Mouse (Mus musculus): ENCODE data around the gene Nynrin.

Gene Nynrin

GRCm38 (mm10) chr14:55853621-55854285 is at the start of gene Nynrin:
Nynrin (plus strand) TSS chr14:55854010.
- DNase-seq (ENCODE audit: extremely low read depth, low read depth), result no peak

- no peak for DNase-seq (ENCODE audit: extremely low read depth, low read depth)
Measured at GRCm38 (mm10) chr14:55814885-55815284, 38.9 kb upstream of the Nynrin start.

GRCm38 (mm10) chr14:55815310-55815751 is 38.5 kb upstream of the Nynrin start:
- DNase-seq (ENCODE audit: extremely low read depth, low read depth), result no peak

GRCm38 (mm10) chr14:55819845-55820405 is 33.9 kb upstream of the Nynrin start:
- no peak for DNase-seq (ENCODE audit: extremely low read depth, low read depth)

GRCm38 (mm10) chr14:55820576-55820975 is 33.2 kb upstream of the Nynrin start:
- no peak for DNase-seq (ENCODE audit: extremely low read depth, low read depth)

GRCm38 (mm10) chr14:55822435-55822990 is 31.3 kb upstream of the Nynrin start:
- peak; percentile 77 for DNase-seq (ENCODE audit: extremely low read depth, low read depth)

GRCm38 (mm10) chr14:55822991-55823762 is 30.6 kb upstream of the Nynrin start, which contains the start of gene Nfatc4:
Nfatc4 (plus strand) TSS chr14:55823144.
- no peak for DNase-seq (ENCODE audit: extremely low read depth, low read depth)

- DNase-seq (ENCODE audit: extremely low read depth, low read depth), result no peak
Measured at GRCm38 (mm10) chr14:55824001-55824480, 29.8 kb upstream of the Nynrin start.

GRCm38 (mm10) chr14:55824481-55825215 is 29.2 kb upstream of the Nynrin start:
- no peak for DNase-seq (ENCODE audit: extremely low read depth, low read depth)

- no peak for DNase-seq (ENCODE audit: extremely low read depth, low read depth)
Measured at GRCm38 (mm10) chr14:55825216-55826051, 28.4 kb upstream of the Nynrin start.

GRCm38 (mm10) chr14:55826142-55826541 is 27.7 kb upstream of the Nynrin start:
- no peak for DNase-seq (ENCODE audit: extremely low read depth, low read depth)

- no peak for DNase-seq (ENCODE audit: extremely low read depth, low read depth)
Measured at GRCm38 (mm10) chr14:55826551-55827340, 27.1 kb upstream of the Nynrin start.

GRCm38 (mm10) chr14:55828716-55829263 is 25.0 kb upstream of the Nynrin start:
- DNase-seq (ENCODE audit: extremely low read depth, low read depth), result no peak

GRCm38 (mm10) chr14:55829854-55830253 is 24.0 kb upstream of the Nynrin start:
- DNase-seq (ENCODE audit: extremely low read depth, low read depth), result no peak

- no peak for DNase-seq (ENCODE audit: extremely low read depth, low read depth)
Measured at GRCm38 (mm10) chr14:55830331-55830730, 23.5 kb upstream of the Nynrin start.

GRCm38 (mm10) chr14:55833126-55833525 is 20.7 kb upstream of the Nynrin start:
- no peak for DNase-seq (ENCODE audit: extremely low read depth, low read depth)

GRCm38 (mm10) chr14:55834808-55835533 is 18.8 kb upstream of the Nynrin start:
- DNase-seq (ENCODE audit: extremely low read depth, low read depth), result no peak

- DNase-seq (ENCODE audit: extremely low read depth, low read depth), result no peak
Measured at GRCm38 (mm10) chr14:55838312-55838711, 15.5 kb upstream of the Nynrin start.

Data from MEL-GATA-1-ER (cell line).